Mouse (Mus musculus) megakaryocyte, embryonic 14.5 days (primary cell): Measurements from ENCODE around the gene Slc16a11.

Experiments
- FLI1 ChIP-seq: IDR thresholded peaks from 2 replicates; pipeline ENCODE4 v1.6.1; 2012; ENCODE audit warnings: low read length, inconsistent platforms, mixed read lengths
- GATA1 ChIP-seq: IDR thresholded peaks from 3 replicates; pipeline ENCODE4 v1.6.1; 2012; ENCODE audit warnings: mixed read lengths, low read length, inconsistent platforms, borderline replicate concordance

GRCm38 (mm10) chr11:70259035-70259434 is 46.5 kb downstream of the Slc16a11 start:
- TF ChIP-seq GATA1, result no peak
- TF ChIP-seq FLI1, result no peak
